Mouse (Mus musculus): Measurements from ENCODE around the gene Phc2.

DNA sequence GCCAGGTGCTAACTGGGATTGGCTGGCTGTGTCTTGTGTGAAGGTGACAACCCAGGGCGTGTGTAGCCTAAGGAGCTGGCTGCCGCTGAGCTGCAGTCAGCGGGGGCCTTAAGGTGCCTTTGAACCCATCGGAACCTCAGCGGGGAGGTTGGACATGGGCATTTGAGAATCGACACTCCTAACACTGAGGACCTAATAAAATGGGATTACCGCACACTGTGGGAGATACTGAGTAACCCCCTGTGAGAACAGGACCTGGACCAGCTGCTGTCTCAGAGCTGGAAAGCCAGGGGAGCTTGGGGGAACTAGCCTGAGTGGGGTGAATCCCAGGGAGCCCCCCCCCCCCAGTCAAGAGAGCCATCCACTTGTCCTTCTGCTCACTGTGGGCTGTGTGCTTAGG lies 99.1 kb downstream of the Phc2 start:
- no peak for TF ChIP-seq CTCF (IDR thresholded peaks at IDR 0.05; ENCODE audit: low read depth)
- no peak for TF ChIP-seq EP300 (optimal IDR thresholded peaks at IDR 0.05)

All from stomach, postnatal 0 days (tissue).